Mouse (Mus musculus): ENCODE results near the gene Plxnd1. TPM values are rescaled to one million over a fixed set of nuclear protein-coding genes. Genes with fewer than 3 reads are reported as not detected.

The Plxnd1 gene
- polyA plus RNA-seq, 1 experiment = 7.0 TPM

DNA sequence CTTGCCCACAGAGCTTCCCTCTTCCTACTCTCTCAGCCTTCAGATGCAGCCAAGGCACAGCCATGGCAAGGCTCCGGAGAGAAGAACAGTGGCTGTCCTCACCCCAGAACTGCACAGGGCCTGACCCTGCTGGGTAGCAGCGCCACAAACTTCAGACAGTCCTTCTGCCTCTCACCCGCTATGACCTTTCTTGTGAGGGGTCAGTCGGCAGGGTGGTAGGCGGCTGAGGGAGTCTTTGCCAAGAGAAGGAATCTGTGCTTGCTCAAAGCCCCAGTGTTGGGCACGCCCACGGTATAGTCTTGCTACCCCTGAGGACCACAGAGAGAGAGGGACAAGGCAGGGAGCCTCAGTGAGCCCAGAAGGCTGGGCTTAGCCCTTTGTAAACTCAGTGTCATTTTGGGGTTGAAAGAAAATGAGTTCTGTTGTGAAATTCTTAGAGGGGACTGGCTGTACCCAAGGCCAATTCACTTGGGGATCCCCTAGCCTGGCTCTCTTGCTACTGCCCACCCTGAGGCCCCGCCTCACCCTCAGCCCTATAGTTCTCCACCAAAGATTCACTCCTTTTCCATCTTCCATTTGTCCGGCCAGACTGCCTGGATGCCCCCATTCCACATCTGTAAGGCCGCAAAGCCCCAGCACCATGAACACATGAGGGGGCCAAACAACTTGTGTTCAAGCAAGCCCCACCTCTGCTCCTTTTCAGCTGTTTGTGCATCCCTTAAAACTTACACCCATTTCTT lies 2.8 kb downstream of the Plxnd1 start:
- no peak for TF ChIP-seq GATA1 (IDR thresholded peaks at IDR 0.05; ENCODE audit: low read length)

DNA sequence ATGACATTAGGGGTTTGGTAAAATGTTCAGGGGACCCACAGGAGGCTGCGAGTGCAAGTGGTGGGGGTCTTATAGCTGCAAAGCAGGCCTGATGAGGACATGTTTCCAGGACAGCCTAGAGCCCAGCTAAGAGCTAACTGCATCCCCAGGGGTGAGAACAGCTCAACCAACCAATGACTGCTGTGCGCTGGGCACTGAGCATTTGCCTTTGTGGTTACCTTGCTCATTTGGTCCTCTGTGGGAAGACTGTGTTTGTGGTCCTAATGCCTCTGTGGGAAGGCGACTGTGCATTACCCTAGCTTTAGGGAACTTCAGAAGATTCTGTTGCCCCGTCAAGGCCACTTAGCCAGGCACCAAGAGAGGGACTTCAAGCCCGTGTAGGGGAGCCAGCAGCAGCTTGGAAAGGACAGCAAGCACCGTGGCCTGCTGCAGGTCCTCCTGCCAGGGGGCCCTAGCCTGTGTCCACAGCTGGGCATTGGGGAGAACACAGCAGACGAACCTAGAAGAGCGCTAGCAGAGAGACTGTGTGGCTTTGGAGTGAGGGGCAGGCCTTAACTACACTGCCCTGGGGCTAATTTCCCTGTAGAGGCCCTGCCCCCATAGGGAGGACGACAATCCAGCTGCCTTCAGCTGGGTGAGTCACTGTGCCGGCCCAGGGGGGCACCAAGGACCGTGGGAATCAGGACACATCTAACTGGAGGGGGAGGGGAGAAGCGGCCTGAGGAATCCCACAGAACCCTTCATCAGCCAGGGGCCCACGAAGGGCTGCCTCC lies 3.5 kb downstream of the Plxnd1 start:
- no peak for TF ChIP-seq GATA1 (IDR thresholded peaks at IDR 0.05; ENCODE audit: low read length)

DNA sequence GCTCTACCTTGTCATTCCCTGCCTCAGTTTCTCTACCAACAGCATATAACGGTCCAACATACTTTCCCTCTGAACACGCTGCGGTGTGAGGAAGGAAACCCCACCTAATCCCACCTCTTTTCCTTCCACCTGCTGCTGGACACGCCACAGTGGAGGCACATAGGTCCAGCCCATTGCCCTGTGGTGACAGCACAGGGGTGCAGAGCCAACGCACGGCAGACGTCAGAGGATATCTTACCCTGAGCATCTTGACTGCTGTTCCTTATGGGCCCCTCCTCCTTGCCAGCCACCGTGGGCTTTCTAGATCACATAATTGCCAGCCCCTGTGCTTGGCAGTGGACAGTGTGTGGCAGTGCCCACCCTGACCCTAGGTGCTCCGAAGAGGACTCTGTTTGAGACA lies 4.3 kb downstream of the Plxnd1 start:
- TF ChIP-seq GATA1 (IDR thresholded peaks at IDR 0.05; ENCODE audit: low read length) = no peak

DNA sequence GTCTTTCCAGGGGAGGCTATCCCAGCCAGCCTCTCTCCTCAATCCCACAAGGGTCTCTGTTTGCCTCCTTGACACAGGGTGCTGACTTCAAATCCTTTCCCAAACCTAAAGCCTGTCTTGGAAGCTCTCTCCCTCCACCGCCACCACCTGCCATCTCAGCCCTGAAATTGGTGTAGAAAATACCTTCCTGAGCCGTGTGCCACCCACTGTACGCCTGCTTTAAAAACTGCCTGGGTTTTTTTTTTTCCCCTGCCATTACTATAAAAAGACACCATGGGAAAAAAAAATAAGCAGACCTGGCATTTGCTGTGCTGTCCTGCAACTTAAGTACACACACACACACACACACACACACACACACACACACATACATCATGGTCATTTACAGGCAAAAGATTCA lies 4.7 kb downstream of the Plxnd1 start:
- no peak for TF ChIP-seq GATA1 (IDR thresholded peaks at IDR 0.05; ENCODE audit: low read length)

DNA sequence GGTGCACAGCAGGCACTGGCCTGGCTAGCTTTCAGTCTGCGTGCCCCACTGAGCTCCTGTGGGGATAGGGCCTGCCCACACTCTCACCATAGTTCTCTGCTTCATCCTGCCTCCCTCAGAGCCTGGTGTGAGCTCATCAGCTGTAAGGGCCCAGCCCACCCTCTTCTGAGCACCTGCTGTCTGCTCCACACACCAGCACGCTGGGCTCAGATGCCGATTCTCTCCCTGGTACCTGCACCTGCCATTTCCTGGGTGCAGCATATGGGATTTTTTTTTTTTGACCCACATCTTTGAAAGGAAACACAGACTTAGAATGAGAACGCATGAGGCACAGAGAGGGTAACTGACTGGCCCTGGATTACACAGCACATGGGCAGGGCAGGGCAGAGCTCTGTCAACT lies 5.2 kb downstream of the Plxnd1 start:
- TF ChIP-seq GATA1 (IDR thresholded peaks at IDR 0.05; ENCODE audit: low read length) = no peak

DNA sequence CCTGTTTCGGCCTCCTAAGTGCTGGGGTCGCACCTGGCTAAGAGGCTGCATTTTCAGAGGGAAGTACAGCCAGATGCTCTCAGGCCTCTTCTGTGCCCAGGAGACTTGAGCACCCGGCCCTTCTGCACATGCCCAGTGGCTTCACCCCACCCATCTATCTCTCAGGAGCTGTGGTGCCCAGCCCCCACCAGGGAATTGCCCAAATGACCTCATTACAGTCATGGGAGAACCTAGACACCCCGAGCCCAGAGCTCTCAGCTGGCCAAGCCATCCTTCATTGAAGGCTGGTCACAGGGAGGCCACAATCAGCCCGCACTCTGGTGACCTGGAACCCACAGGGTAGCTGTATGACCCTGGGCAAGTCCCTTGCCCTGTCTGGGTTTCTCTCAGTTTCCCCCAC lies 5.8 kb downstream of the Plxnd1 start:
- no peak for TF ChIP-seq GATA1 (IDR thresholded peaks at IDR 0.05; ENCODE audit: low read length)

DNA sequence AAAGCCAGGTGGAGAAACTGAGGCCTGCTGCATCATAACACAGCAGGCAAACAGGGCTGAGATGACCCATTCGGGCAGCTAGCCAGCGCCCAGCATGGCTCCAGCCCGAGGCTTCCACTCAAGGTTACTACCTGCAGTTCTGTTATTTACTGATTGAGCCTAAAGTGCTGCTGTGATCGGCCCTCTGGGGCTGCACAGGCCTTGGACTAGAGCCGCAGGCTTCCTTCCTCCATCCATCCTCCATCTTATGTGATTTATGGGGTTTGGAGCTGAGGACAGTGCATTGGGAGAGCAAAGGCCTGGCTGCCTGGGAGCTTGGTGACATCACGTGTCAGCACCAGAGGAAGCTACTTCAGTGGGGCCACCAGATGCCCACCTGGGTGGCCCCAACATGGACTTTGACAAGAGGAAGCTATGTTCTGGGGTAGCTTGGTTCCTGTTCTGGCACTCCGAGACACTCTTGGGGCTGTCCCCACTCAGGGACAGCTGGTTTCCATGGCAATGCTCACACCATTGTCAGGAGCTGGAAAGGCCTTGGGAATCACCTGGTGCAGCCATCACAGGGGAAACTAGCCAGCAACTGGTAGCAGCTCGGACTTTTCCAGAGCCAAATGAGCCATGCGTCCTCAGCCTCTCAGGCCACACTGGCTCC lies 7.6 kb downstream of the Plxnd1 start:
- TF ChIP-seq GATA1 (IDR thresholded peaks at IDR 0.05; ENCODE audit: low read length) = no peak

DNA sequence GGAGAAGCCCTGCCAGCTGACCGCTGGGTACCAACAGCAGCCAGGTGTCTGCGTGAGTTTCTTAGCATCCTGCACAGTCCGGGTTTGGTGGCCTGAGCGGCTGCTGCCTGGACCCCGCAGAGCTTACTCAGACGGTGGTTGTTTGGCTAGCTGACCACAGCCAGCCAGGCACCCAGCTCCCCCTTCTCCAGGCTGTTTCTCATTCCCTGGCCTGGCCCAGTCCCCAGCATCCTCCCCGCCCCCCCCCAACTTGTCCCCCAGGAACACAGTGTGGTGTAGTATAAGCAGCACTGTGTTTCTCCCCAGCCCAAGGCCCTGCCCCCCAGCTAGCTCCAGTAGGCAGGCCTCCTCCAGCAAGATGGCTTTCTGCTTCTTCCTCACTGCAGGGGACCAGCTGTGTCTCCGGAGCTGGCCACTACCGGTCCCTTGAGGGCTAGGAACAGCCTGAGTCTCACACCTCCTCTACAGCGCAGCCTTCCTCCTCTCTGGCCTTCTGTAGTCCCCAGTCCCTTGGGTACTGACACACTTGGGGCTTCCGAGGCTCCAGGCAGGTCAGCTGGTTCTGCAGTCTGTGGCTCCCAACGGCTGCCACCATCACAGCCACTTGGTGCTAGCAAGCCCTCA lies 8.2 kb downstream of the Plxnd1 start:
- no peak for TF ChIP-seq GATA1 (IDR thresholded peaks at IDR 0.05; ENCODE audit: low read length)

DNA sequence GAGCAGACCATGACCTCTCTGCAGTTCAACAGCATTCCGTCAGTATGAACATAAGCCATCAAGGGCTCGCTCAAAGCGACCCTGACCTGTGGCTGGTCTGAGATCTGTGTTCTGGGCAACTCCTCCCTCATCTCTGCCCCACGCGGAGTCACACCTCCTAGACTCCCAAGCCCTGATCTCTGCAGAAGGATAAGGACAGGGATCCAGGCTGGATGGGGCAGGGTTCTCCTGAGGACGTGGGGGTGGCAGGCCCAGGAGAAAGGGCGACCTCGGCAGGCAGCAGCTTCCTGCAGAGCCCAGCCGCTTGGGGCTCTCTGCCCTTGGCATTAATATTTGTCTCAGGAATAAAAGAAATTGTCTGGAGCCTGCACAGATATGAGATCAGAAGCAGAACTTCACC lies 9.2 kb downstream of the Plxnd1 start:
- no peak for TF ChIP-seq GATA1 (IDR thresholded peaks at IDR 0.05; ENCODE audit: low read length)

DNA sequence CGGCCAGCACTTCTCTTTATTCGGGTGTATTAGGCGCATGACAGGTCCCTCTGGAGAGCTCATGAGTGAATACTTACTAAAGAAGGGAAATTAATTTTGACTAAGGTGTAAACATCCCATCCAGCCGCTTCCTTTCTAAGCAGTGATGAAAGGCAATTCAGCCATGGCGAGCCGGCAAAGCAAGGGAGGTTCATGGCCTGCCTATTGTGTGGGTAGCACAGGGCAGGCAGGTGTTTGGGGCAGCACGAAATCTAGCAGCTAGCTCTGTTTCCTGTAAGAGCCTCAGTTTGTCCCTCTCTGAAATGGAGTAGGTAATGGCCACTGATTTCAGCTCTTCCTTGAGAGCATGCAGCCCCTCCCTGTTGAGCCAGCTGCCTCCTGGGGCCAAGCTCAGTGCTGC lies 10.2 kb downstream of the Plxnd1 start:
- TF ChIP-seq GATA1 (IDR thresholded peaks at IDR 0.05; ENCODE audit: low read length) = no peak

DNA sequence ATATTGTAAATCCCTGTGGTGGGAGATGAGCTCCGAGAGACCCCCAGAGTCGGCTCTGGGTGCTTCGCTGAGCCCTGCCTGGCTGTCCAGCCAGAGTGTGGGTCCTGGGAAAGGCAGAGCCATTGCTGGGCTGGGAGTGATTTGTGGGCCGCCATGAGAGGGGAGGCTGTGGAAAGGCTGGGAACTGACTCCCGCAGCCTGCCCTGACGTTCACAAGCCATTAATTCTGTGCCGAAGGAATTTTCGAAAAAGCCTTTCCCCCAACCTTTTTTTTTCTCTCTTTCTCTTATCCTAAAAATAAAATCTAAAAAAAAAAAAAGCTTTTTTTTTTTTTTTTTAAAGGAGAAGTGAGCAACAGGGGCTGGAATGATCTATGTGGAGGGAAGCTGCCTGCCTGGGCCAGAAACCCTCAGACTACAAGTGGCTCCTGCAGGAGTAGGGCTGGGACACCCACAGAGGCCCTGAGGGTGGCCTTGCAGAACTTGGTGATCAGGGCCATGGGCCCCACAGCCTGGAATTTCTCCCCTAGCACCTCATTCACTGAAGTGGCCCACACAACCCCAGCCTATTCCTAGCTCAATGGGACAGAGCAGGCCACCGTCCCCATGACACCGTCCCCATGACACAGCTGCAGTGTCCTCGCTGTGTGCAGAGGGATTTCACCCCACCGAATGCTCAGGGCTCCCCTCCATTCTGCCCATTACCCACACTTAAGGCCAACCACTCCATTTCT lies 11.3 kb downstream of the Plxnd1 start:
- TF ChIP-seq GATA1 (IDR thresholded peaks at IDR 0.05; ENCODE audit: low read length) = no peak

DNA sequence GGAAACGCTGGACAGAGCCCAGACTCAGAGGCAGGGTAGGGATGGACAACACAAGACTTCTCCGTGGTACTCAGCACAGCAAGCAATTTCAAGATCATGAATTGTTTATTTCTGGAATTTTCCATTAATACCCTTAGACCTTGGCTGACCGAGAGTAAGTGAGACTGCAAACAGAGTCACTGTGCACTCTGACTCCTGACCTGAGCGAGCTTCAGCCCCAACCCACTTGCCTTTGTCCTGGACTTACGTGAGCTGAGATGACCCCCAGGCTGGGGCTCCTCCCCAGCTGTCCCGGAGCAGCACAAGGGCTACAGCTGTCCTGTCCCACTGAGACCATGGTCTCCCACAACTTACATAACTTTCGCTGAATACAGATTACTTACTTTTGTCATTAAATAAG lies 11.9 kb downstream of the Plxnd1 start:
- TF ChIP-seq GATA1 (IDR thresholded peaks at IDR 0.05; ENCODE audit: low read length) = no peak

DNA sequence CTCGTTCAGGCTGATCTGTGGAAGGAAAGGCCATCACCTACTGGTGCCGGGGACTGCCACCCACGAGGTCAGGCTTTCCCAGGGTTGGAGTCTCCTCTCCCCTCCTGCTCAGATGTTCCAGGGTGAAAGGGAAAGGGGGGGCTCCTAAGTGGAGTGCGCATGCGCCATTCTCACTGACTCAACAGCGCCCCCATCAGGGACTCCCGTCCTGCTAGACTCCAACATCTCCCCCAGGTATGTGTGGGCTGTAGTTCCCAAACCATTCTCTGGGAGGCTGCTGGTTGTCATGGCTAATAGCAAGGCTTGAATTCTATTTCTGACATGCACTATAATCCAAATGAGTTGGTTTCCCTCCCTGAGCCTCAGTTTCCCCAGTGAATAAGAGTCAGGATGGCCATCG lies 16.2 kb downstream of the Plxnd1 start:
- no peak for TF ChIP-seq GATA1 (IDR thresholded peaks at IDR 0.05; ENCODE audit: low read length)

DNA sequence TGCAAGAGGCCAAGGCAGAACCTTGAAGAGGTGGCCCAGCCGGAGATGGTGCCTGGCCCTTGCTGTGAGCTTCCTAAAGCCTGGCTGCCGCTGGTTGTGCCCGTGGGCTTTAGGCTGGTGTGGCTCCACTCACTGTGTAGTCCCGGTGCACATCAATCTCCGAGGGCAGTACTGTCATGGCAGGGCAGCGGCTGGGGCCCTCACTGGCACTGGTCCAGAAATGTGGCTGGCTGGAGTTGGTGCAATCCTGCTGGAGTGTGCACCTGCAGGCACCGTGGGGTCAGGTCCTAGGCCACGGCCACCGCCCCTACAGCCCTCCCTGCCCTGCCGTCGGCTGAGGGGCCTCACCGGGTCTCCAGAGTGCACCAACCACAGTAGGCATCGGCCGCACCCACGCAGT lies 17.0 kb downstream of the Plxnd1 start:
- TF ChIP-seq GATA1 (IDR thresholded peaks at IDR 0.05; ENCODE audit: low read length) = no peak

DNA sequence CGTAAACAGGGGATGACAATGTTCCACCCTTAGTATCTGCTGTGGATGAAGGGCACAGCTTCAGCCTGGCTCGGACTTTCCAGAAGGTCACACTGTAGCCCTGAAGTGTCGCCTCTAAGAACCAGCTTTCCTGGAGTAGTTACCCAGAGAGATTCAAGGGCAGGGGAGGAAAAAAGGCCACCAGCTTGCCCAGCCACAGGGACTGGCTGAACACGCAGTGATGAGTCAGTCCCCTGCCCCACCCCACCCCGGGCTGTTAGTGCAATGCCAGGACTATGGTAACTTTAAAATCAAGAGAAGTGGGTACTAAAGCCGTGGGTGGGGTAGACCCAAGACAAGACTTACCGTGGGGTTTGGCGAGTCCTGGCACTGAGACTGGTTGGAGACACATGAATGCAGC lies 19.2 kb downstream of the Plxnd1 start:
- no peak for TF ChIP-seq GATA1 (IDR thresholded peaks at IDR 0.05; ENCODE audit: low read length)
